Mouse (Mus musculus): ENCODE data around the gene Olfr73.
"Not testable (repeated sequence)": the region's sequence is repeated elsewhere in the genome, so short reads cannot be mapped to it uniquely, and the experiment has no call there.

- TF ChIP-seq CTCF (conservative IDR thresholded peaks at IDR 0.05; ENCODE audit: insufficient read depth, insufficient read length, low read depth, low read length); POLR2A (IDR thresholded peaks at IDR 0.05; ENCODE audit: low read depth, low read length): not testable (repeated sequence)
These were observed 15.0 kb downstream of the Olfr73 start, which contains the start of gene Olfr1161 for GRCm38 (mm10) chr2:88022474-88022873.

All from kidney, adult 2 months (tissue).